Comparison of ENCODE assay signal across 8 mouse cellular contexts in genomic region chr4:62207851-62208695, GRCm38 (mm10). TPM values are rescaled to one million over a fixed set of nuclear protein-coding genes. Genes with fewer than 3 reads are reported as not detected.
DNase-seq lines count a peak whose midpoint lies in the region; ATAC-seq and TF ChIP-seq lines count a peak whose summit lies in the region.

No protein-coding gene starts in this region.

- H3K36me3 ChIP-seq in hindbrain, postnatal 0 days (ENCODE audit: insufficient read depth, low read length) = peaks cover 9% of the 10 kb centered on the region

- peak overlapping the region; percentile 95 for H3K27ac ChIP-seq in cortical plate, adult 2 months (ENCODE audit: insufficient read depth, low read length)
- H3K27ac ChIP-seq in hindbrain, postnatal 0 days = peak overlapping the region; percentile 94
- H3K27ac ChIP-seq in left cerebral cortex, adult 2 months = peak overlapping the region; percentile 97

- H3K9ac ChIP-seq in hindbrain, postnatal 0 days (replicated peaks; ENCODE audit: low read length) = peak overlapping the region; percentile 80

- H3K4me1 ChIP-seq in cortical plate, adult 2 months (ENCODE audit: control insufficient read depth, insufficient read depth, low read length) = peaks cover 2% of the 10 kb centered on the region; the same call in 1 of the 2 replicates
- H3K4me1 ChIP-seq in hindbrain, postnatal 0 days (ENCODE audit: insufficient read depth, low read length) = no peaks in the 10 kb centered on the region

- intact Hi-C loops in left cerebral cortex, adult 2 months (cut with DNase I) = loop anchor here (5.0 kb wide), 2 partner anchors 79 to 199 kb away; partner anchors contain the start of genes Cdc26 and Prpf4

- TF ChIP-seq POLR2A in cortical plate, adult 2 months (IDR thresholded peaks at IDR 0.05; ENCODE audit: extremely low read depth, insufficient read depth, low read length) = peak; percentile 65

- H3K9me3 ChIP-seq in hindbrain, postnatal 0 days (ENCODE audit: low read length) = no peaks in the 10 kb centered on the region

- DNase-seq in adrenal gland, adult 2 months = peak; percentile 94
- DNase-seq in gastrocnemius, postnatal 10 days = peak; percentile 88
- peak; percentile 95 for DNase-seq in hindbrain, postnatal 0 days (ENCODE audit: low spot score)
- DNase-seq in left cerebral cortex, adult 2 months (ENCODE audit: extremely low spot score in 1 of 2, low spot score in 2 of 2) = peak; percentile 90 to 91
- DNase-seq in lung, postnatal 36 days = peak; percentile 90
- peak; percentile 89 for DNase-seq in right cerebral cortex, postnatal 14 days

- WGBS in hindbrain, postnatal 0 days = under 1% methylated on average over 45 of the region's 45 CpGs

- ATAC-seq in hindbrain, postnatal 0 days = peak; percentile 98
- ATAC-seq in activated CD4-positive, CD25-positive, alpha-beta regulatory T cell, adult 4 months = no peak

- peak overlapping the region; percentile 62 for H3K4me2 ChIP-seq in hindbrain, postnatal 0 days (ENCODE audit: low read depth, low read length)

- peak overlapping the region; percentile 83 for H3K4me3 ChIP-seq in cortical plate, adult 2 months (ENCODE audit: insufficient read depth, low read length)
- H3K4me3 ChIP-seq in hindbrain, postnatal 0 days (ENCODE audit: low read length) = peak overlapping the region; percentile 70
- peak overlapping the region; percentile 63 for H3K4me3 ChIP-seq in left cerebral cortex, adult 2 months

- TF ChIP-seq CTCF in cortical plate, adult 2 months (IDR thresholded peaks at IDR 0.05; ENCODE audit: extremely low read depth, insufficient read depth, low read length) = no peak
- TF ChIP-seq CTCF in hindbrain, postnatal 0 days (IDR thresholded peaks at IDR 0.05; ENCODE audit: low read depth) = peak; percentile 39
- TF ChIP-seq CTCF in left cerebral cortex, adult 2 months (IDR thresholded peaks at IDR 0.05) = no peak; the same call in 1 of the 2 replicates

- no peaks in the 10 kb centered on the region for H3K27me3 ChIP-seq in hindbrain, postnatal 0 days (ENCODE audit: insufficient read depth, low read length)

RNA-seq across cellular contexts. Expression of gene Zfp37, which starts 22.8 kb away (rescaled TPM):
- 1 to 10 TPM; 5.3 to 7.3 TPM for total RNA-seq in adrenal gland, adult 2 months (2021)
- 0.06 and 0.10 TPM in 2 replicates for polyA plus RNA-seq in adrenal gland, adult 2 months (2012; rRNA removed)
- polyA plus RNA-seq in cortical plate, adult 2 months (2012; rRNA removed) = 10.1 and 11.2 TPM in 2 replicates
- 1 to 10 TPM; 3.0 to 3.3 TPM for total RNA-seq in gastrocnemius, postnatal 10 days (2021)
- 12.5 and 14.4 TPM in 2 replicates for total RNA-seq in hindbrain, postnatal 0 days (2014; rRNA removed)
- polyA plus RNA-seq in hindbrain, postnatal 0 days (2015; fragmentation: Nextera tagmentation; extraction: Ambion mirVana) = 15.6 and 16.2 TPM in 2 replicates
- total RNA-seq in left cerebral cortex, adult 2 months (2021) = 10 to 100 TPM; 20.6 TPM
- polyA plus RNA-seq in activated CD4-positive, CD25-positive, alpha-beta regulatory T cell, adult 4 months (2017; shearing (Covaris generic)) = not detected

RNA-seq across cellular contexts. Expression of gene Slc31a2, which starts 54.3 kb away (rescaled TPM):
- 10 to 100 TPM; 21.2 to 51.9 TPM for total RNA-seq in adrenal gland, adult 2 months (2021)
- polyA plus RNA-seq in adrenal gland, adult 2 months (2012; rRNA removed) = 40.5 and 44.4 TPM in 2 replicates
- polyA plus RNA-seq in cortical plate, adult 2 months (2012; rRNA removed) = 11.8 and 12.8 TPM in 2 replicates
- total RNA-seq in gastrocnemius, postnatal 10 days (2021) = 1 to 10 TPM; 6.6 to 9.2 TPM
- total RNA-seq in hindbrain, postnatal 0 days (2014; rRNA removed) = 17.7 and 19.3 TPM in 2 replicates
- 12.1 and 12.2 TPM in 2 replicates for polyA plus RNA-seq in hindbrain, postnatal 0 days (2015; fragmentation: Nextera tagmentation; extraction: Ambion mirVana)
- 1 to 10 TPM; 8.0 to 8.4 TPM for total RNA-seq in left cerebral cortex, adult 2 months (2021)
- polyA plus RNA-seq in activated CD4-positive, CD25-positive, alpha-beta regulatory T cell, adult 4 months (2017; shearing (Covaris generic)) = 1 to 10 TPM; 7.0 to 9.7 TPM

RNA-seq across cellular contexts. Expression of gene Mup21, which starts 57.4 kb away (rescaled TPM):
- total RNA-seq in adrenal gland, adult 2 months (2021) = not detected
- not detected in 2 replicates for polyA plus RNA-seq in adrenal gland, adult 2 months (2012; rRNA removed)
- not detected in 2 replicates for polyA plus RNA-seq in cortical plate, adult 2 months (2012; rRNA removed)
- total RNA-seq in gastrocnemius, postnatal 10 days (2021) = not detected
- not detected in 2 replicates for total RNA-seq in hindbrain, postnatal 0 days (2014; rRNA removed)
- polyA plus RNA-seq in hindbrain, postnatal 0 days (2015; fragmentation: Nextera tagmentation; extraction: Ambion mirVana) = not detected in 2 replicates
- total RNA-seq in left cerebral cortex, adult 2 months (2021) = not detected
- not detected for polyA plus RNA-seq in activated CD4-positive, CD25-positive, alpha-beta regulatory T cell, adult 4 months (2017; shearing (Covaris generic))
